Mouse (Mus musculus) stomach, embryonic 15.5 days (tissue): ENCODE measurements around the gene Prr22. TPM values are rescaled to one million over a fixed set of nuclear protein-coding genes. Genes with fewer than 3 reads are reported as not detected.

Experiments
- ATAC-seq: fragments of 200-750 bp; cut with Nextera tagmentation; 2 replicates; pipeline ENCODE4 v1.8.0; 2017; ENCODE audit warnings: low read depth, moderate number of reproducible peaks, moderate TSS enrichment; ENCODE audit not compliant: insufficient read depth, low FRiP score
- H3K27ac ChIP-seq: fragments of 300-500 bp; sonication (generic); 2 replicates; pipeline ENCODE4 v1.5.1; 2015; ENCODE audit warnings: mild to moderate bottlenecking, inconsistent platforms
- H3K27me3 ChIP-seq: fragments of 300-500 bp; sonication (generic); replicated peaks from 2 replicates; pipeline ENCODE4 v1.6.1; 2015; ENCODE audit warnings: inconsistent platforms
- H3K36me3 ChIP-seq: fragments of 300-500 bp; sonication (generic); 2 replicates; pipeline ENCODE4 v1.6.1; 2015; ENCODE audit warnings: inconsistent platforms
- H3K4me1 ChIP-seq: fragments of 300-500 bp; sonication (generic); 2 replicates; pipeline ENCODE4 v1.6.1; 2015; ENCODE audit warnings: inconsistent platforms
- H3K4me2 ChIP-seq: fragments of 300-500 bp; sonication (generic); 2 replicates; pipeline ENCODE4 v1.6.1; 2015; ENCODE audit warnings: mild to moderate bottlenecking, inconsistent platforms
- H3K4me3 ChIP-seq: fragments of 300-500 bp; sonication (generic); replicated peaks from 2 replicates; pipeline ENCODE4 v1.5.1; 2015; ENCODE audit warnings: inconsistent platforms
- H3K9ac ChIP-seq: fragments of 300-500 bp; sonication (generic); 2 replicates; pipeline ENCODE4 v1.6.1; 2015; ENCODE audit warnings: inconsistent platforms
- H3K9me3 ChIP-seq: fragments of 300-500 bp; sonication (generic); 2 replicates; pipeline ENCODE4 v1.6.1; 2016; ENCODE audit warnings: inconsistent platforms
- WGBS: fragments of 180-500 bp; shearing (Covaris S2); methylation state at CpG from one replicate; pipeline ENCODE4 v1.1.7; 2015; 5-methylcytosine and 5-hydroxymethylcytosine counted together
- polyA plus RNA-seq: library from polyadenylated mRNA; unstranded; fragments of >200 nt; fragmentation: Nextera tagmentation; extraction: Ambion mirVana; gene quantifications from 2 replicates; pipeline ENCODE4 v1.2.1, GENCODE M21; 2015

Gene Prr22
- polyA plus RNA-seq, 1 experiment from 2014 or later: 1.3 TPM

DNA sequence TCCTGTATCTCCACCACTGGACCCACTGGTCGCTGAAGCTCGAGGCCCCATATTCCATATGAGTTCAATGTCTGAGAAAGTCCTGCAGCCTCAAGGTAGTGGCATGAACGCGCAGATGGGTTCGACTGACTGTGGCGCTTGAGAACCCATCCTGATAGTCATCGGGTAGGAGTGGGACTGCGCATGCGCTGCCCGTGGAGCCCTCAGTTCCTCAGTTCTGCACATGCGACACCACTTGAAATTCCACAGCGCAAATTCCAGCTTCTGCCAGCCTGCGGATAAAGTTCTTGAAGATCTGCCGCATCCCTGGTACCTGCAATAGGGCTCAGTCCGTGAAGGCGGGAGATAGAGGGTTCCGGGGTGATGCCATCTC is 29.3 kb upstream of the Prr22 start:
- Histone ChIP-seq H3K9ac (no peak overlapping the region), H3K36me3 (no peaks in the 10 kb centered on the region), H3K9me3 (no peaks in the 10 kb centered on the region), H3K4me3 (no peak overlapping the region), H3K27me3 (no peaks in the 10 kb centered on the region), H3K4me2 (no peak overlapping the region), H3K27ac (no peak overlapping the region), H3K4me1 (no peaks in the 10 kb centered on the region; the same call in 1 of the 2 replicates)
- ATAC-seq: no peak
- 80% methylated on average over 17 of the region's 17 CpGs for WGBS

DNA sequence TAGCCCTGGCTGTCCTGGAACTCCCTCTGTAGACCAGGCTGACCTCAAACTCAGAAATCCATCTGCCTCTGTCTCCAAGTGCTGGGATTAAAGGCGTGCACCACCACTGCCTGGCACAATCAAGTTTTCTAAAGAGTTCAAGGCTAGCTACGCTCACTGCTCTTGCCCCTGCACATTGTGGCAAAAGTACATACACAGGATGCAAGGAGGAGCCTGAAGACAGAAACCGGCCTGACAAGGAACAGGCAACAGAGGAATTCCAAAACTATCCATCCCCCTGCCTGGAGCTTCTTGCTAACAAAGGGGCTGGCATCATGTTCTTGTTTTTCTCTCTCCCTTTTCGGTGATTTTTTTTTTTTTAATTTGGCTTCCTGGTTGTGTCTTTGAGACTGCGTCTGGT is 25.9 kb upstream of the Prr22 start:
- Histone ChIP-seq H3K4me3 (no peak overlapping the region), H3K27me3 (no peaks in the 10 kb centered on the region), H3K9me3 (no peaks in the 10 kb centered on the region), H3K36me3 (no peaks in the 10 kb centered on the region), H3K9ac (no peak overlapping the region), H3K4me1 (no peaks in the 10 kb centered on the region; the same call in 1 of the 2 replicates), H3K27ac (no peak overlapping the region), H3K4me2 (no peak overlapping the region)
- WGBS: 40% methylated on average over 5 of the region's 5 CpGs
- no peak for ATAC-seq

DNA sequence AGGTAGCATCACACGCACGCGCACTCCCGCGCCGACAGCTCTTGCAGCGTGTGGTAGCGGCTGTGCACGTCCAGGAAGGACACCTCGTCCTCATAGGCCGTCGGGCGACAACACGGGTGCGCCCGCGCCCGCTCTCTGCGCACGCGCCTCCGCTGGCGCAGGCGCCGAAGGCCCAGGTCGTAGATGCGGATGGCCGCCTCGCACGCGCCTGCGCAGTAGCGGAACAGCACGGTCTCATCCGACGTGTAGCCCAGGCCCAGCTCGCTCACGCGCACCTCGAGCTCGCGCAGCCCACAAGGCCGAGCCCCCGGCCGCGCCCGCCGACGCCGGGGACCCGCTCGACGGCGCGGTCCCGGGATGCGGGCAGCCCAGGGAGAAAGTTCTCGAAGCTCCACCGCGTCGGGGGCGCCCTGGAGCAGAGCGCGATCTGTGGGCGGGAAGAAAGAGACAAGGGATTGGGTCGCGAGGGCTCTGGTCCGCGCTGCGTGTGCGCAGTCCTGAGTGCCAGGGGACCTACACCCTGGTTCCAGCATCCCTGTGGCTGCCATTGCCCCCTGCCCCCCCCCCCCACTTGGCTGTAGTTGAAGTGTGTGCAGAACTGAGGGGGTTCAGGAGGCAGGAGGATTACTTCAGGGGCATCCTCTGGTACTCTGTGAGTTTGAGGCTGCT is 18.5 kb upstream of the Prr22 start:
- H3K36me3 ChIP-seq: no peaks in the 10 kb centered on the region
- peaks cover 26% of the 10 kb centered on the region; the same call in 1 of the 2 replicates for H3K4me1 ChIP-seq
- 25% methylated on average over 71 of the region's 71 CpGs for WGBS
- H3K27ac ChIP-seq: no peak overlapping the region
- peak overlapping the region; percentile 29 for H3K4me3 ChIP-seq
- peaks cover 45% of the 10 kb centered on the region for H3K27me3 ChIP-seq
- H3K9me3 ChIP-seq: no peaks in the 10 kb centered on the region
- peak overlapping the region; percentile 55 for H3K4me2 ChIP-seq
- peak; percentile 38; the same call in 1 of the 2 replicates for ATAC-seq
- H3K9ac ChIP-seq: no peak overlapping the region

DNA sequence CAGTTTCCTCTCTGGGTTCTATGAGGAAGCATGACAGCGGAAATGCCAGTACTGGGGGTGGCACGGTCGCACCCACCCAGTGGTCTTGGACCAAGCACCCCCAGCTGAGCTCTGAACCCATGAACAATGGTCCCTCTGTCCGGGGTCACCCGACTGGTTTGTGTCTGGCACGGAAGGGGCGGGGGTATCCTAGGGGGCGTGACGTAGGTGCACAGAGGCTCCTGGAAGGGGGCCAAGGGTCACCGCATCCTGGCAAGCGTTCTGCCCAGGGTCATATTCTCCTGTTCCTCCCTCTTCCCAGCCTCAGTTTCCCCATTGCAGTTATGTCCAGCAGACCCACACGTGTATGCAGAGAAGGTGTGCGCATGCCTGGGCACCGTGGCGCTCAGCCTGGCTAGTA is 16.6 kb upstream of the Prr22 start:
- 27% methylated on average over 15 of the region's 15 CpGs for WGBS
- no peaks in the 10 kb centered on the region for H3K36me3 ChIP-seq

DNA sequence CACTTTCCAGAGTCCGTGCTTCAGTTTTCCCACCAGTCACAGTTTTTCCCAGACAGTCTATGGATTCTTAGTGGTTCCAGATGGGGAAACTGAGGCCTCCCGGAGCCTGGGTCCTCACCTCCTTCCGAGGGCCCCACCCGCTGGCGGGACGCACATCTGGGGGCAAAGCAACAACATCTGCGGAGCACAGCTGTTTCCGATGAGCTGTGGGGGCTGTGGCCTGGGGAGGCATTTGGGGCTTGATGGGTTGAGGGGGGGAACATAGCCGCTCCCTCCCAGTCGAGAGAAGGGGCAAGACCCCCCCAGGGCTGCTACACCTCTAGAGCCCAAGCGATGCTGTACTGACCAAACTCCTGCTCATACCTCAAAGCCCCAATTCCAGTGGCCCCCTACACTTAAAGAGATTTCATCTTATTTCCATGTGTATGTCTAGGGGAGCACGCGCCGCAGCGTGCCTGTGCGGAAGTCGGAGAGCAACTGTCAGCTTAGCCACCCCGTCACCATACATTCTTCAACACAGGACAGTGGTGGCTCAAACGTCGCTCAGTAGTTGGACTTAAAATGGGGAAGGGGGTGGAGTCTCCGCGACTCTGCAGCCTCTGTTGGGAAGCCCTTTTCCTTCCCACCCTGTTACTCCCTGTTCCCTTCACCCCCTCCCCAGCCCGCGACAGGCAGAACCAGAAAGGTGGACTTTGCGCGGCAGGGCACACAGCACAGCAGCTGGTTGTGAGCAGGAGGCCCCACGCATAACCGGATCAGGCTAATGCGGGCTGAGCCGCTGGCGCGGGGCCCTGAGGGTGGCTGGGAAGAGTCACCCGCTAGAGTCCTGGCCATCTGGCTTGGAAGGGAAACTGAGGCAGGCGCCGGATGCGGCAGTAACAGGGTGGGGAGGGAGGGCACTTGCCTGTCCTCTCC is 15.5 kb upstream of the Prr22 start:
- Histone ChIP-seq H3K4me2 (peak overlapping the region; percentile 34; the same call in 1 of the 2 replicates), H3K9me3 (no peaks in the 10 kb centered on the region), H3K36me3 (no peaks in the 10 kb centered on the region), H3K27ac (no peak overlapping the region), H3K4me1 (peaks cover 42% of the 10 kb centered on the region), H3K4me3 (peak overlapping the region; percentile 12; the same call in 1 of the 2 replicates), H3K27me3 (peaks cover 49% of the 10 kb centered on the region), H3K9ac (no peak overlapping the region)
- WGBS: 16% methylated on average over 36 of the region's 36 CpGs
- no peak for ATAC-seq

More for the DNA sequence above, 16.6 kb upstream of the Prr22 start:
- Histone ChIP-seq H3K4me3 (no peak overlapping the region), H3K4me2 (no peak overlapping the region), H3K27me3 (peaks cover 49% of the 10 kb centered on the region), H3K9me3 (no peaks in the 10 kb centered on the region), H3K4me1 (peaks cover 42% of the 10 kb centered on the region), H3K27ac (no peak overlapping the region), H3K9ac (no peak overlapping the region)
- ATAC-seq: no peak

DNA sequence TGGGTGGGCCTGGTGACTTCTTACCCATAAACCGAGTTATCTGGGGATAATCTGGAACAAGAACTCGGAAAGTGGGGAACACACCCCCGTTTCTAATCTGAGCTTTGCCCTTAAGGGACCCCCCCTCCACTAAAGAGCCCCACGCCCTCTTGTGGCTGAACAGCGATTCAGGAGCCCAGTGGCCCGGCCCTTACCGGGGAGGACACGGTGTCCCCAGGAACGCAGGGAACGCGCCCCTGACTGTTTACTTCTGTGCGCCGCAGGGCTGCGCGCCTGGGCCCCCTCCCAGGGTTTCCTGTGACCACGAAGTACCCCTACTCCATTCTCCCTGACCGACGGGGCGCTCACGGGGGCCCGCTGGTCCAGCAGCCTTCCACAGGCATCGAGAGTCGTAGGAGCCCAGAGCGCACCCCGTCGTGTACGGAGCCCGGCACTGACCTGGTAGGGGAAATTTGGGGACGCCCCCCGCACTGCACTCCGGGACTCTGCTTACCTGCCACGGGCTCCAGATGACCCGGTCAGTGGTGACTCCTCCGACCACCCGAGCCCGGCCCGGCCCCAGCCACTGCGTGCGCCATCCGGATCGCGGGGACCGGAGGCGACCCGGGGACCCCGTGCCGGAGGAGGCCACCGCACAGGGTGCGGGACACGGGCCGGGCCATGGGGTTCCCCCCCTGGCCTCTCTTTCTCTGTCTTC is 13.2 kb upstream of the Prr22 start:
- ATAC-seq: peak; percentile 7; the same call in 1 of the 2 replicates
- WGBS: 1% methylated on average over 51 of the region's 51 CpGs
- H3K9ac ChIP-seq: peak overlapping the region; percentile 16
- H3K4me2 ChIP-seq: peak overlapping the region; percentile 96
- peak overlapping the region; percentile 54 for H3K4me3 ChIP-seq
- no peaks in the 10 kb centered on the region for H3K9me3 ChIP-seq
- peaks cover 42% of the 10 kb centered on the region for H3K27me3 ChIP-seq
- H3K4me1 ChIP-seq: peaks cover 46% of the 10 kb centered on the region
- H3K36me3 ChIP-seq: no peaks in the 10 kb centered on the region
- H3K27ac ChIP-seq: no peak overlapping the region

DNA sequence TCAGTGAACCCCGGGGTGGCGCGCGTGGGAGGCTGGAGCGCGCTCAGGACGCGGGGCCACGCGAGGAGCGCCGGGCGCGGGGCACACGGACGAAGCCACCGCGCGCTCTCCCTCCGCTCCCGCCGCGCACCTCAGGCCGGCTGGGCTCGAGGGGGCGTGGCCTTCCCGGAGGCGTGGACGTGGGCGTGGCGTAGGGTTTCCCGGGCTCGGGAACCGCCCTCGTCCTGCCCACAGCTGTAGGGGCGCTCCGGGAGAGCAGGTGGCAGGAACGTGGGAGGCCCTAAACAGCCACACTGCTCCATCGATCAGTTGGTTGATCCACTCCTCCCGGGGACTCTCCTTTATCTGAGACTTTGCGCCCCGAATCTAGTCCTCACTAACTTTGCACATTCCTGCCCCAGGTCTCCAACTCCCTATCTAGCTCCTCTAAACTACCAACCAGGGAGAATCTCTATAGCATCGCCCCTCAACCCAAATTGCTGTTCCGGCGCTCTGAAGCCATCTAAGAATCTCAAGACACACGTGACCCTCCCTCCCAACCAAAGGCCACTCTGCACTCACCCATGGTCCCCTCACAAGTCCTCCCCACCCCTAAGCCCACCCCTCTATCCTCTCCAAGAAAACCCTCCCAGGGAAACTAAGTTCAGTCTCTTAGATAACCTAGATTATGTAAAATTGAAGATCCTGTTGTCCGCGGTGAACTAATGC is 12.5 kb upstream of the Prr22 start, which contains the start of gene Nrtn:
Gene Nrtn (minus strand): TSS at position 115 of the 708 bp plus-strand sequence.
- H3K4me1 ChIP-seq: peaks cover 51% of the 10 kb centered on the region
- WGBS: 1% methylated on average over 48 of the region's 48 CpGs
- peak; percentile 65 for ATAC-seq
- no peaks in the 10 kb centered on the region for H3K36me3 ChIP-seq
- H3K4me3 ChIP-seq: peak within 1 kb of the TSS; percentile 54
- peak within 1 kb of the TSS; percentile 16 for H3K9ac ChIP-seq
- H3K27ac ChIP-seq: peak within 1 kb of the TSS; percentile 51; the same call in 1 of the 2 replicates
- peak within 1 kb of the TSS; percentile 96 for H3K4me2 ChIP-seq
- peaks cover 36% of the 10 kb centered on the region for H3K27me3 ChIP-seq
- no peaks in the 10 kb centered on the region for H3K9me3 ChIP-seq

DNA sequence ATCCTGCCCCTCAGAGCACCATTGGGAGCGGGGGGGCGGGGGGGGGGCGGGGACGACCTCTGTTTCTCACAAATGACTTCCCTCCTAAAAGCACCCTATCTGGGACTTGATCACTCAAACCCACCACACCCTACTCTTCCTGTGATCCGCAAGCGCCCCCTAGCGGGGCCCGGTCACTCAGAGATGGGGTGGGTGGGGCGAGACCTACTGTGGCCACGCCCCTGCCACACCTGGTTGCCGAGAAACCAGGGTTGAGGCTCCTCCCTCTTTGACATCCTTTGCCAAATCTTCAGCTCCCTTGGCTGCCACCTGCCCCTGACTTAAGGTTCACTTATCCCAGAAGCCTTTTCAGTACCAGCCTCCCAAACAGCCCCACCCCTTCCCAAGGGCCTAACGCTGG is 11.9 kb upstream of the Prr22 start:
- no peak overlapping the region for H3K4me3 ChIP-seq
- H3K4me1 ChIP-seq: peaks cover 57% of the 10 kb centered on the region
- WGBS: 4% methylated on average over 12 of the region's 12 CpGs
- no peaks in the 10 kb centered on the region for H3K36me3 ChIP-seq
- H3K27me3 ChIP-seq: peaks cover 30% of the 10 kb centered on the region
- no peak for ATAC-seq
- H3K4me2 ChIP-seq: peak overlapping the region; percentile 96
- no peak overlapping the region for H3K9ac ChIP-seq
- H3K9me3 ChIP-seq: no peaks in the 10 kb centered on the region
- no peak overlapping the region for H3K27ac ChIP-seq

DNA sequence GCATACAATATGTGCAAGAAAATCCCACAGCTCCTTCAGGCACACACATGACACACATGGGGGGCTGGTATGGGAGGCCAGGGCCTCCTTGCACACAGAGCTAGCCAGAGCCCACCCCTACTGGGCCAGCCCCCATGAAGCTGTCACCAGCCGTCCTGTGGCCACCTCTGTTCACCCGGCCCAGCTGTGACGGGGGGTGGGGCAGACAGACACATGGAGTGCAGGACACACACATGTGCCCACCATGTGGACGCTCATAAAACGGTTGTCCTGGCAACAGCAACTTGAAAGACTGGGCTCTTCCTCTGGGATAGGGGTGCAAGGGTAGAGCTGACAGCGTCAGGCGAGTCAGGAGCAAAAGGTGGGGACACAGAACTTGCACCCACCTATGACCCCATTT is 10.8 kb upstream of the Prr22 start:
- Histone ChIP-seq H3K27ac (no peak overlapping the region), H3K4me1 (peaks cover 52% of the 10 kb centered on the region), H3K4me2 (no peak overlapping the region), H3K36me3 (no peaks in the 10 kb centered on the region), H3K9ac (no peak overlapping the region), H3K27me3 (peaks cover 19% of the 10 kb centered on the region), H3K4me3 (no peak overlapping the region), H3K9me3 (no peaks in the 10 kb centered on the region)
- WGBS: 52% methylated on average over 7 of the region's 7 CpGs
- ATAC-seq: no peak

DNA sequence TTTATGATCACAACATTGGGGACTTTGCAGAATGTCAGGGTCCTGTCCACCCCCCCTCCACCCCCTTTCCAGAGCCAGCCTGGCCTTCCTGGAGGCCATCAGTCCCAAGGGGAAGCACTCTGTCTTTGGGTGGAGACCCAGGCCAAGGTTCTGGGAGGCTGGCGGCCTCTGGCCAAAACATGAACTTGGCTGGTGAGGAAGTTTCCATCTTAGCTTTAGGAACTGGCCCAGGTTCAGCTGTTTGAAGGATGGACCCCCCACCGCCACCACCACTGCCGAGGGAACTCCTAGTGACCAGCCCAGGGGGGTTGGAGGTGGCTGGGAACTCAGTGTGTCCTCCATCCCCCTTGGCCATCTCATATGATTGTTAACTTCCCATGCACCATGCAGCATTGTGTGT is 9.0 kb upstream of the Prr22 start:
- H3K4me2 ChIP-seq: no peak overlapping the region; the same call in 1 of the 2 replicates
- H3K4me3 ChIP-seq: no peak overlapping the region
- H3K36me3 ChIP-seq: no peaks in the 10 kb centered on the region
- 0 out of 2 replicates have a peak, but pooled peaks cover 4% of the 10 kb centered on the region for H3K27me3 ChIP-seq
- H3K4me1 ChIP-seq: peaks cover 48% of the 10 kb centered on the region
- ATAC-seq: no peak
- H3K9ac ChIP-seq: no peak overlapping the region
- WGBS: 65% methylated on average over 3 of the region's 3 CpGs
- no peaks in the 10 kb centered on the region for H3K9me3 ChIP-seq
- 0 out of 2 replicates have a peak overlapping the region, but pooled peaks have one; percentile 88 for H3K27ac ChIP-seq

DNA sequence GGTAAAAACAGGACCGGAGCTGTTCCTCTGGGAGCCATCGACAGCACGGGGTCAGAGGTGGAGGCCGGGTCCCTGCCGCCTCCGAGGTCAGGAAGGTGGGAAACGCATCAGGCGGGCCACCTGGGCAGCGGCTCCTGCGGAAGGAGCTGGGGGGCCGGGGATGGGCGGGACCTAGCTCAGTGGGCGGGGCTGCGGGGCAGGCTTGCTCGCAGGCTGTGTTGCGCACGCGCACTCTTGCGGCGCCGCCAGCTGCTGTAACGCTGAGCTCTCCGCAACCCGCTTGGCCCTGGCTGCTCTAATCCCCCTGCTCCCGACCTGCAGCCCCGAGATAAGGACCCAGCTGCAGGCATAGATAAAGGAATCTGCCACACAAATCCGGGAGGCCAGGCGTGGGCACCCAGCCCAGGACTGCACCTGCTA is 8.0 kb upstream of the Prr22 start:
- Histone ChIP-seq H3K27ac (peak overlapping the region; percentile 88), H3K9me3 (no peaks in the 10 kb centered on the region), H3K36me3 (peaks cover 6% of the 10 kb centered on the region), H3K4me2 (peak overlapping the region; percentile 90), H3K4me1 (peaks cover 39% of the 10 kb centered on the region), H3K9ac (peak overlapping the region; percentile 50), H3K27me3 (0 out of 2 replicates have a peak, but pooled peaks cover 4% of the 10 kb centered on the region), H3K4me3 (peak overlapping the region; percentile 53)
- peak; percentile 58 for ATAC-seq
- under 1% methylated on average over 28 of the region's 28 CpGs for WGBS
